Mouse (Mus musculus) heart, postnatal 36 days (tissue): Measurements from ENCODE around the gene Tnfrsf21. TPM values are rescaled to one million over a fixed set of nuclear protein-coding genes. Genes with fewer than 3 reads are reported as not detected.

ENCODE experiments used
- DNase-seq, 2 experiments: peaks; one replicate each; pipeline ENCODE4 v3.0.0; 2021 to 2022
- intact Hi-C: fragments of 180-260 bp; cut with DNase I; formaldehyde crosslinking; loops from one replicate; pipeline ENCODE4 v1.15.1; 2025
- total RNA-seq, 2 experiments: library from RNA; stranded (reverse); gene quantifications; 2 replicates each; pipeline ENCODE4 v1.2.3; 2021

Gene Tnfrsf21
- total RNA-seq, 2 experiments from 2014 or later, result 11.9 to 12.2 TPM

- intact Hi-C loops, result loop anchor here (5.0 kb wide), 1 partner anchor 155 kb away; no protein-coding TSS in a partner anchor
- DNase-seq, result no peak
Observed at GRCm38 (mm10) chr17:43072787-43073148, 56.4 kb downstream of the Tnfrsf21 start.

- intact Hi-C loops, result loop anchor here (5.0 kb wide), 1 partner anchor 153 kb away; no protein-coding TSS in a partner anchor
- DNase-seq, result no peak
Observed at GRCm38 (mm10) chr17:43074391-43074790, 58.0 kb downstream of the Tnfrsf21 start.

DNA sequence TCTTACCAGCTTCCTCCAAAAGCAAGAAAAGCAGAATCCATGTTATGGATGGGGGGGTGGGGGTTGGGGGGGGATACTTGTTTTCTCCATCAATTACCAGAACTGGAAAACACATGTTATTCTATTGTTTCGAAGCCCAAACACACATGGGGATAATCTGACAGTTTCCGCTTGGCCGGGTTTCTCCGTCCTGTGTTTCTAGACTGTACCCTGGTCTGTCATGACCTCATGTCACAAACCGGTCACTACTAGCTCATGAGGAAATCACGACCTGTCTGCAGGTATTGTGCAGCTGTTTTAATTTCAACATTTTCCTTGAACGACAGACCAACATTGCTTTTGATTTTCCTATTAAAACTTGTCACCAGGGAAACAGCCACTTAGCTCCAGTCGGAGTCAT is 58.7 kb downstream of the Tnfrsf21 start:
- intact Hi-C loops, result loop anchor here (5.0 kb wide), 2 partner anchors 72 to 387 kb away; no protein-coding TSS in a partner anchor
- no peak for DNase-seq

GRCm38 (mm10) chr17:43075937-43076336 is 59.6 kb downstream of the Tnfrsf21 start:
- intact Hi-C loops, result loop anchor here (2.0 to 5.0 kb wide), 3 partner anchors 59 to 386 kb away; partner anchors contain the start of gene Tnfrsf21
- no peak for DNase-seq

- DNase-seq, result peak; percentile 65 to 69
- intact Hi-C loops, result loop anchor here (2.0 to 5.0 kb wide), 3 partner anchors 60 to 385 kb away; partner anchors contain the start of gene Tnfrsf21
Observed at GRCm38 (mm10) chr17:43076801-43077493, 60.6 kb downstream of the Tnfrsf21 start.

- intact Hi-C loops, result loop anchor here (2.0 to 5.0 kb wide), 3 partner anchors 61 to 385 kb away; partner anchors contain the start of gene Tnfrsf21
- no peak for DNase-seq
Observed at GRCm38 (mm10) chr17:43077540-43077939, 61.2 kb downstream of the Tnfrsf21 start.

DNA sequence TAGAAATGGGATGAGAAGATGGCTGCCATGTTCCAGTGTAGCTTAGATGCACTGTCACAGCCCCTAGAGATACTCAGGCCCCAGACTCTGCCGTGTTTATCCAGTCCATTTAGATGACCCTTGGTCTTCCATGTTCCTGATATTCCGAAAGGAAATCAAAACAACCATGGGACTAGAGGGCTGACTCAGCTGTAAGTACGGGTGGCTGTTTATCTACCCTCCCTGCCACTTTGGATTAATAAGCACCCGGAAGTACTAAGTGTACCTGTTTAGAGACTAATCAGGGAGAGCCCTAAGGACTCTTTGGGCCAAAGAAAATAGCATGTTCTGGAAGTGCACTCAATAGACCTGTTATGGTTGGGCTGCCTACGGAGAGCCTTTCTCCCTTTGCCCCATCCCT is 64.9 kb downstream of the Tnfrsf21 start:
- no peak for DNase-seq
- intact Hi-C loops, result no loop called here

GRCm38 (mm10) chr17:43089496-43089895 is 73.1 kb downstream of the Tnfrsf21 start:
- DNase-seq, result no peak
- intact Hi-C loops, result no loop called here

GRCm38 (mm10) chr17:43090948-43091724 is 74.8 kb downstream of the Tnfrsf21 start:
- intact Hi-C loops, result no loop called here
- no peak for DNase-seq

GRCm38 (mm10) chr17:43092280-43092995 is 76.1 kb downstream of the Tnfrsf21 start:
- DNase-seq, result no peak
- intact Hi-C loops, result no loop called here

DNA sequence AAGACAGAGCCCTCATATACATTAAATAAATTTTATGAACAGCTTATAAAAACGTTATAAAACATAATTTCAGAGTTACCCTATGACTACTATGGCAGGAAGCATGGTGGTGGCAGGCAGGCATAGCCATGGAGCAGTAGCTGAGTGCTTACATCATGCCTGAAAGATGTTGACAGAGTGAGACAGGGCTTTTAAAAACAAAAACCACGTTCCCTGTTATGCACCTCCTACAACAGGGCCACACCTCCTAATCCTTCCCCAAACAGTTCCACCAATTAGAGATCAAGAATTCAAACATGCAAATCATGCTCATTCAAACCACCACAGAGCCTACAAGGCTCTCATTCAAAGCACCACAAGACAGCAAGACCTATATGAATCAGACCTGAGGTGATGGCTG is 77.9 kb downstream of the Tnfrsf21 start:
- intact Hi-C loops, result no loop called here
- no peak for DNase-seq

- intact Hi-C loops, result no loop called here
- DNase-seq, result no peak
Observed at GRCm38 (mm10) chr17:43097101-43097688, 80.8 kb downstream of the Tnfrsf21 start.

DNA sequence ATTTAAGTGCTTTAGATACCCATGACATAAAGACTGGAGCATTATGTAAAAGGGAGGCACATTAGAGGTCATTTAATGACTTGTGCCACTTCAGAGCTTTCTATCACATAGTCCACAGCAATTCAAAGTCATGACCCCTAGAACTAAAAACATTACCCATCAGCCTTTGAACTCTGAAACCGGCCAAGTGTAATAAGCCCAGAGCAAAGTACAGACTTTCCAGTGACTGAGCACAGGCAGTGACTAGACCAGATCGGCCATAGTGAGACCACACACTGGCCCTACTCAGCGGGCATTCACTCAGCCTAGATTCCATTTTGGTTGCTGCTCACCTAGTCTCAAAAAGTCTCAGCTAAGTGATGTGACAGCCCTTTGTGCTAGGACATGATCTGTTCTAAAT is 89.8 kb downstream of the Tnfrsf21 start:
- intact Hi-C loops, result no loop called here
- DNase-seq, result no peak

DNA sequence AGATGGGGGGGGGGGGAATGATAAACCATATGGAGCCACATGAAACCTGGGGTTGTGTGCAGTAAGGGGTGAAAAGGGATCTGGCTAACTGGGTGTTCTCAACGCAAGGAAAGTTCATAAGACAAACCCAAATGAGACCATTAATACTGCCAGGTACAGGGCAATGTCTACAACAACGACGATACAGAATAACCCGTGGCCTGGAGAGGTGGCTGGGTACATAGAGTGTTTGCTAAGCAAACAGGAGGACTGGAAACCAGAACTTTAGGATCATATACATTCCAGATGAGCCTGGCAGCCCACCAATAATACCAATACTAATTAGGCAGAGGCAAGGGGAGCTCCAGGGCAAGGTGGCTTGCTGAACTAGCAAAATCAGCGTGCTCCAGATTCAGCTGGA is 91.0 kb downstream of the Tnfrsf21 start:
- intact Hi-C loops, result no loop called here
- DNase-seq, result no peak

DNA sequence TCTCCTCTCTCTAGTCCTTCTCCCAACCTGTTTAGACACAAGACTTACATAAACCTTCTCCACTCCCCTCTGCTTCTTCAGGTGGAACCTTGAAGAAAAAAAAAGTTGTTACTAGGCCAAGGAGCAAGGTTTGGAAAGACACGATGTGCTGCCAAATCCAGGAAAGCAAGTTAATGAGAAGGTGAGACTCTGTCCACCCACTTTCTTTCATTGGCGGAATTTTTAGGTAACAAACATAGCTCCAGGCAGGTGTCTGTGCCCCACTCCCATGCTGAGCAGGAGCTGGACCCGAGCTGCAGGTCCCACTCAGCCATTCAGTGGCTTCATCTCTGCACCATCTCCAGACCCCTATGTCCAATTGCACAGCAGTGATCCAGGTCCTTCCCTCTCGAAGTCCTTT is 93.1 kb downstream of the Tnfrsf21 start:
- DNase-seq, result no peak
- intact Hi-C loops, result no loop called here

DNA sequence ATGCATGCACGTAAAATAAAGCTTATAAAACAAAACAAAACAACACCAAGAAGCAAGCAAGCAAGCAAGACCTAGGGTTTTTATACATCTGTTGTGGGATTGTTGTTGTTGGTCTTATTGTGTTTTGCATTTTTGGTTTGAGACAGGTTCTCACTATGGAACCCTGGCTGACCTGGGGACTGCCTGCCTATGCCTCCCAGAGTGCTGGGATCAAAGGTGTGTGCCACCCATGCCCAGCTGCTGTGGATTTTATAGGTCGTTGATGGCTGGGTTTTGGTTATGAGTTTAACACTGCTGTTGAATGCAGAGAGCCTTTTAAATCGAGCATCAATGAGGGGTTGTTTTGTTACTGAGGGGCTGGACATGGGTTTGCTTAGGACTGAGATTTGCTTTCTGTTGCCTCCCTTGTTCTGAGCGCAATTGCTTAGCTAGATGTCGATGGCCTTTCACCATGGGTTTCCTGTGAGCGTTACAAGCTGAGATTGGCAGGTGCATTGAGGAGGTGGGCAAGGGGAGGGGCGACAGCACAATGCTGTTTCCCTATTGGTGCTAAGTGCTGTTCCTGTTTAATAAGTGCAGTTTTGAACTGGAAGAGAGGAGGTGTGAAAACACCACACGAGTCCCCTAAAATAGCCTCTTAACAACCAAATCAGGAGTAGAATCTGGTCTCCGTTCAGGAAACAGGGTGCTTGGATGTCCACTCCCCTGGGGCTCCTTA is 94.0 kb downstream of the Tnfrsf21 start:
- intact Hi-C loops, result no loop called here
- no peak for DNase-seq

GRCm38 (mm10) chr17:43113391-43113984 is 97.1 kb downstream of the Tnfrsf21 start:
- intact Hi-C loops, result no loop called here

GRCm38 (mm10) chr17:43114086-43114581 is 97.8 kb downstream of the Tnfrsf21 start:
- intact Hi-C loops, result no loop called here
- no peak for DNase-seq

More at GRCm38 (mm10) chr17:43113391-43113984, 97.1 kb downstream of the Tnfrsf21 start:
- DNase-seq, result no peak

DNA sequence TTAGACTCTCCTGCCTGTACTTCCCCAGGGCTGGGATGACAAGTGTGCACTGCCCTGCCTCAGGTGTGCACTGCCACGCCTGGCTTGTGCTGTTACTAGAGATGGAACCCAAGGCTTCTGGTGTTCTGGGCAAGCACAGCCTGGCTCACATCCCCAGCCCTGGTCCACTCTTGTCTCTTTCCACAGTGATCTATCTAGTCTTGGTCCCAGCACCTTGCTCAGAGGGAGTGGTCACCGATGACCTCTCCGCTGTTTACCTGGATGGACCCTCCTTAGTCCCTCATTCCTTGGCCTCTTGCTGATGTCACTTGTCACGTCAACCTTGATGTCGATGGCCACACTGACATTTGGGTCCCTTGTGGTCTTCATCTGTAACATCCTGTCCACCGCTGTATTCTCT is 98.6 kb downstream of the Tnfrsf21 start:
- intact Hi-C loops, result no loop called here

More for the DNA sequence above, 98.6 kb downstream of the Tnfrsf21 start:
- DNase-seq, result no peak
